Mouse (Mus musculus): ENCODE results near the gene Patj.

DNA sequence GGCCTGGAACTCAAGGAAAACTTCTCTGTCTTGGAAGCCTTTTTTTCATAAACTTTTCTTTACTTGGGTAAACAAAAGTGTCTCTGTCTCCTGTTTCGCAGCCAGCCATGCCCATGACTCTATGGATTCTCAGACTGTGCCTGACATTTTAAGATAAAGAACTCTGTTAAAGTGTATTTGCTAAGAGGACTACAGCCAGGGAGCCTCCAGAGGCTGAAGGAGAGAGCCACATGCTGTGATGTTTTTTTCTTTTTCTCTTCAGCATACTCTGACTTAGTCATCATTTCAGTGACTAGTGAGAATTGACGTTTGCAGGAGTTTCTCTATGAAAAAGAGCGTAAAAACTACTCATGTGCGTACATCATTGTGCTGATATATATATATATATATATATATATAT lies 7.9 kb downstream of the Patj start:
- no peak for TF ChIP-seq POLR2A (IDR thresholded peaks at IDR 0.05; ENCODE audit: borderline replicate concordance, extremely low read depth, insufficient read depth, insufficient read length, poor library complexity, severe bottlenecking)
- TF ChIP-seq CTCF (IDR thresholded peaks at IDR 0.05; ENCODE audit: borderline replicate concordance, extremely low read depth, insufficient read depth, insufficient read length), result no peak

Measured in brain, embryonic 14.5 days (tissue).